Mouse (Mus musculus) liver, embryonic 14.5 days (tissue): ENCODE measurements around the gene Kif20b.

Experiments
- CTCF ChIP-seq: IDR thresholded peaks from 2 replicates; pipeline ENCODE4 v1.5.1; 2016; ENCODE audit warnings: antibody characterized with exemption, low read depth, control low read depth
- EP300 ChIP-seq: IDR thresholded peaks from 2 replicates; pipeline ENCODE4 v1.6.1; 2016; ENCODE audit warnings: antibody characterized with exemption, low read depth

GRCm38 (mm10) chr19:35017474-35018208 lies 95.5 kb downstream of the Kif20b start:
- TF ChIP-seq CTCF = no peak
- no peak for TF ChIP-seq EP300
